Mouse (Mus musculus): ENCODE data around the gene Tyw1.
A peak's percentile ranks its signal among the peaks of the same experiment; 100 is the strongest.
"Not testable (repeated sequence)": the region's sequence is repeated elsewhere in the genome, so short reads cannot be mapped to it uniquely, and the experiment has no call there.

Tyw1 gene

DNA sequence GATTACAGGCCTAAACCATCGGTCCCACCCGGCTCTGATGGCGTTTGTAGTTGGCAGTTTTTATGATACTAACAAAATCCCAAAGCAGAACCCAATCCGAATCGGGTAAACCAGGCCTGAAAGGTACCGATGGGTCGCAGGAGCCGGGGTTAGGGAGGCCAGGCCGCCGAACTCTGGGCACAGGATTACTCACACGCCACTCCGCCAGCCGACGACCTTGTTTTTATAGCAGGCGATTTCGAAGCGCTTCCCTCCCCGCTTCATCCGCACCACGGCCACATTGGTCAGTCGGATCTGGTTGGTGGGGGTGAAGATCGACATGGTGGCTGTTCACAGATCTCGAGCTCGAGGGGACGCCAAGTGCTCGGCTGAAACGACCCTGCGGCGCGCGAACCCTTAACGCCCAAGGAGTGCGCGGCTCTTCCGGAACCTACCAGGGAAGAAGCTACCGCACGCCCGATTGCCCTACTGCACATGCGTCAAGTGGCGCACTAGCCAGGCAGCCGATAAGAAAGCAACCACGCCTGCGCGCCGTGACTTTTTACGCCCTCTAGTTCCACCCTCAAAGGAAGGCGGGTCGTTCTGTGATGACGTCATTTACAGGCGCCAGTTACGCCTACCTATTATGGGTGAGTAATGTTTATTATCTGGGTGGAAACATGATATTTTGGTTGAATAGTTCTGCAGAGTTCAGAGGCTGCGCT, at the start of gene Tyw1, which contains the start of gene Sbds:
Gene Tyw1, plus strand, starts transcription at position 603 of the 704 bp plus-strand sequence.
Gene Sbds, minus strand, starts transcription at position 514 of the 704 bp plus-strand sequence.
- DNase-seq (ENCODE audit: low spot score) = peak; percentile 99

DNA sequence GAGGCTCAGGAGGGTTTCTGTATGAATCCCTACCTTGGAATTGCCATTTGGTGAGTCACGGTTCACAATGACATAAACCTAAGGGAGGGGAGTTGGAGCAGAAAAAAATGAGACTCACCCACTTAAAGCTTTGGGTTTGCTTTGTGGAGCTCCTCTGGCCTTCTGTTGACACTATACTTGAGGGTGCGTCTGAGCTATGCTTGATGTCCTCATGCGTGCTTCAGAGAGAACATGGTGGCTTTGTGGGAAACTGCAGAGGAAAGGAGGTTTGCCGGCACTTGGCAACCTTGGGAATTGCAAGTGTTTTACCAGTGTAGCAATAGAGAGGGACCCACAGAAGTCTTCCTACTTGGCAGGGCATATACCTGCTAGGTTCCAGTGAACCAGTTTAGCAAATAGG, 48.1 kb upstream of the Tyw1 start:
- DNase-seq (ENCODE audit: low spot score) = peak; percentile 78

DNA sequence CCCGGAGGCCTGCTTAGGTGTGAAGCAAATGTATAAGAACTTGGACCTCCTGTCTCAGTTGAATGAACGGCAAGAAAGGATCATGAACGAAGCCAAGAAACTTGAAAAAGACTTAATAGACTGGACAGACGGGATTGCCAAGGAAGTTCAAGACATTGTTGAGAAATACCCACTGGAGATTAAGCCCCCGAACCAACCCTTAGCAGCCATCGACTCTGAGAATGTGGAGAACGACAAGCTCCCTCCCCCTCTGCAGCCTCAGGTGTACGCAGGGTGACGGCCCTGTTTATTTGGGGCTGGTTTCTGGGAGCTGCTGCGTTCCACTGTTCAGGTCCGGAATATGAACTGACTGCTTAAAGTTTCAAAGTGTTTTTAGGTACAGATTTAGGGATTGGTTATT, 42.5 kb upstream of the Tyw1 start:
- no peak for DNase-seq (ENCODE audit: low spot score)

DNA sequence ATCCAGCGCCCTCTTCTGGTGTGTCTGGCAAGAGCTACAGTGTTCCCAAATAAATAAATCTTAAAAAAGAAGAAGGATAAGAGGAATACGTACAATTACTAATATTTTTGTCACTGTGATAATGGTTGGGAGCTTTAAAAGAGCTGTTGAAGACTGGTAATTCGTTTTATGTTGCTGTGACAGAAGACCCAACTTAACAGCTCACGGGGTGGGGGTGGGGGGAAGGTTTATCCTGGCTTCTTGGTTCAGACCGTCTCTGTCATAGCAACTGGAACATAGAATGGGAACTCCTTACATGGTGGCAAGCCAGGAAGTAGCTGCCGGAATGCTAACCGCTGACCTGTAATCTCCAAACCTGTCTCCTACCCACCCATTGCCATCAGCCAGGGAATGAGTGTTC, 38.6 kb upstream of the Tyw1 start, which contains the start of gene Tmem248:
Gene Tmem248, plus strand, starts transcription at position 301 of the 400 bp plus-strand sequence.
- DNase-seq (ENCODE audit: low spot score) = no peak

DNA sequence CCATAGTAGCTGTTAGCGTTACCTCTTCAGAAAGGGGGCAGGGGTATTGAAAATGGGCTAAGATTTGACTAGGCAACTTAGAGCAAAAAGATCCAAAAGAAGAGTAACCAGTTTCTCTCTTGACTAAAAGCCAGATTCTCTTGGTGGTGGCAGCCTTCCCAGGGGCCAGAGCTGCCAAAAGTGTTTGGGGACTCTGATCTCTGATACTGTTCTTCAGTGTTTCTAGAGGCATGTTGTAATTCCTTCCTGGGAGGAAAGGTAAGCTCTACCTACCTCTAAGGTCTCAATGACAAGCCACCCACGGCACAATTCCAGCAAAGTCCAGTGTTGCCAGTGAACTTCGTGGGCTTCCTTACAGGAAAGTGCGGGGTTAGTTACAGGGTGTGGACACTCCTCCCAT, 38.0 kb upstream of the Tyw1 start:
- DNase-seq (ENCODE audit: low spot score) = peak; percentile 35

DNA sequence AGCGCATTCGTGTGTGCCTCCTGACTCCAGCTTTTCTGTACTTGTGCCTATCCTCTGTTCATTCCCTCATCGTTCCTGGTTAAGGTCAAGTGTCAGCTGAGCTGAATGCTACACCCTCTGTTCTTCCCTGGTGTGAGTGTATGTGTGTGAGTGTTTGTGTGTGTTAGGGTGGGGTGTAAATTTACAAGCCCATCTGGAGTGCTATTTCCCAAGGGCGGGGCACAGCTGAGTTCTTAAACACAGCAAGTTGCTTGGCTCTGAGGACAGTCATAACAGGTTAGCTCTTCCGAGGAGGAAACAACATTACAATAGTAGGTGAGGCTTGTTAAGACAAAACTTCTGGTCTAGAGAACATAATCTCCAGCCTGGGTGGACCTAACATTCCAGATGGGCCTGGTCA, 37.1 kb upstream of the Tyw1 start:
- peak; percentile 31 for DNase-seq (ENCODE audit: low spot score)

DNA sequence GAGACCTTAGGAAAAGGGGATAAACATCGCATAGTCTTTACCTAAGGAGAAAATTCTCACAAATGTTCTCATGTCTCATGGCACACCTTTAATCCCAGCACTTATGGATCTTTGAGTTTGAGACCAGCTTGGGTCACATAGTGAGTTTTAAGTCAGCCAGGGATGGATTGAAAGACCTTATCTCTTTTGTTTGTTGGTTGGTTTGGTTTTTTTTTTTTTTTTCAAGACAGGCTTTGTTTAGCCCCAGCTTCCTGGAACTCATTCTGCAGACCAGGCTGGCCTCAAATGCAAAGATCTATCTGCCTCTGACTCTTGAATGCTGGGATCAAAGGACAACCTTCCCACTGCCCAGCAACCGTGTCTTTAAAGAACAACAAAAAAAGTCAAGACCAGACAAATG, 34.1 kb upstream of the Tyw1 start:
- no peak for DNase-seq (ENCODE audit: low spot score)

DNA sequence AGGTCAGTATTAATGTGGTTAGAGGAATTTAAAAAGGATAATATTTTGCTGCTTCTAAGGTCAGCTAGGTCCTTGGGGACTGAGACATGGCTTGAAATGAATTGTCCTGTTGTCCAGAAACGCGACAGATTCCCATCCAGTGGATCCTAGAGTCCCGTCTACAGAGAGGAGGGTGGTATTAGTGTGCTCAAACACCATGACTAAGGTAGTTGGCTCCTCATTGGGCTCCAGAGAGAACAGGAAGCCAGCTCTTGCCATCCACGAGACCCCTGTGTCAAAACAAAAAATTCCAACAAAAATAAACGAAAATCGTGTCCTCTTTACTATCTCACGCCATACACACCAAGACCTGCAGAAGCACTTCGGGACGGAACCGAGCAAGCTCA, 33.7 kb upstream of the Tyw1 start:
- no peak for DNase-seq (ENCODE audit: low spot score)

DNA sequence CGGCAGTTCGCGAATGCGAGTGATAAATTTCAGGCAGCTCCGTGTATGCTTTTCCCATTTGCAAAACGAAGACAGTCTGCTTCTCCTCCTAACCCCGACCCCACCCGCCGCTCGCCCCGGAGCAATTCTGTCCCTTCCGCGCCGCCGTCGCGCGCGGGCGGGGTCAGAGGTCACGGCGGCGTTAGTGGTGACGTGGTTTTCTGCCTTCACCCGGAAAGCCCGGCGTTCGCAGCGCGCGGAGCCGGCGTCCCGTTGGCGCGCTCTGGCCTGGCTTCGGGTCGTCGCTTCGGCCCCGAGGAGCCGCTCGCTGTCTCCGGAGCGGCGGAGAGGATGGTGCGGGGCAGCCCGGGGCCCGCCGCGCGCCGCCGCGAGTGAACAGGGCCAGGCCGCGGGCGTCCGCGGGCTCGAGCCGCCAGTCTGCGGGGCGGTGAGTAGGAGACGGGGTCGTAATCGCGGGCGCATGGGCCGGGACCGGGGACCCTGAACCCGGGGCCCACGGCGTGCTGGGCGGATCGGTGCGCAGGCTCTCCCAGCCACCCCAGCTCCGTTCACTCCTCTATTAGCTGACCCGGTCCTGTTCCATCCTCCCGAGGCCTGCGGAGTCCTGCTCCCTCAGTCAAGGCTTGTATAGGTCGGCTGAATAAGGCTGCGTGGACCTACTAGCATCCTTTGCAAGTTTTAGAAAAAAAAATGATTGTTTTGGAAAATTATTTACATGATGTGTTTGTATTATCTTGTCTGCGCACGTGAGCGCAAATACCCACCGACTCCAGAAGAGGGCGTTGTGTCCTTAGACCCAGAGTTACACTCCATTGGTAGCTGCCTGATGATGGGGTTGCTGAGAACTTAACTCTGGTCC, 33.0 kb upstream of the Tyw1 start:
- peak; percentile 94 for DNase-seq (ENCODE audit: low spot score)

DNA sequence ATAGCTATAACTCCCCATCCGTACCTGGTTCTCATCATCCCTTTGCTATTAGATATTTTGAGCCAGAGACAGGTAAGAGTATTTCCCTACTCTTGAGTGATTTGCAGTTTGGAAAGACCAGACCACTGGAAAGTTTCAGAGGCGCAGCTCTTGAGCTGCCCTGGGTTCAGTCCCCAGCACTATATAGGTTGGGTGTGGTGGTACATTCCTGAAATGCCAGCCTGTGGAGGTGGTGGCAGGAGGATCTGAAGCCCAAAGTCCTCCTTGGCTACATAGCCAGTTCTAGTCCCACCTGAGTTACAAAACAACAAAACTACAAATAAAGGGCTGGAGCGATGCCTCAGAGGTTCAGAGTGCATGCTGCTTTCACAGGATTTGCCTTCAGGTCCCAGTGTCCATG, 28.6 kb upstream of the Tyw1 start:
- DNase-seq (ENCODE audit: low spot score) = no peak

DNA sequence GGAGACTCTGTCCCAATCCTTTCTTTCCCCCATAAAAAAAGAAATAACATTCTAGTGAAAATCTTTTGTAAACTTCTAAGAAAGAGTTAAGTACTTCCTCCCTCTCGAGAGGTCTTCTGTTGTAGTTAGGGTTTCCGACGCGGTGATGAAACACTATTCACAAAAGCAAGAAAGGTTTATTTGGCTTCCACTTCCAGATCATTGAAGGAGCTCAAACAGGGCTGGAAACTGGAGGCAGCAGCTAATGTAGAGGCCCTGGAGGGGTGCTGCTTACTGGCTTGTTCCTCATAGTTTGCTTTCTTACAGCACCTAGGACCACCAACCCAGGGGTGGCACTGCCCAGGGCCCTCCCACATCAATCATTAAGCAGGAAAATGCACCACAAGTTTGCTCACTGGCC, 27.3 kb upstream of the Tyw1 start:
- peak; percentile 47 for DNase-seq (ENCODE audit: low spot score)

DNA sequence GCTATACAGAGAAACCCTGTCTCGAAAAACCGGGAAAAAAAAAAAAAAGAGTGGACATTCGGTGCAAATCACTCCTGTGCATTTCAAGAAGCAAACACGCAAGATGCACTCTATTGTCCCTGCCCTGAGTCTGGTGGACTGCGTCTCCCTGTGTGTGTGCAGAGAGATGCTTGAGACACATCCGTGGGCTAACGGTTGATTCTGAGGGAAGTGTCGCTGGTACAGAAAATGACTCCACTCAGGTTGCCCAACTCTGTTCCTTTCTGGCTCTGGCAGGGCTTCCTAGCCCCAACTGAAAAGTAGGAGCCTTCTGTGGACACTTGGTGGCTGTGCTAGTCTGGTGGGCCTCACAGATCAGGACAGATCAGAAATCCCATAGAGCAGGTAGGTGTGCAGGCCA, 19.1 kb upstream of the Tyw1 start:
- no peak for DNase-seq (ENCODE audit: low spot score)

DNA sequence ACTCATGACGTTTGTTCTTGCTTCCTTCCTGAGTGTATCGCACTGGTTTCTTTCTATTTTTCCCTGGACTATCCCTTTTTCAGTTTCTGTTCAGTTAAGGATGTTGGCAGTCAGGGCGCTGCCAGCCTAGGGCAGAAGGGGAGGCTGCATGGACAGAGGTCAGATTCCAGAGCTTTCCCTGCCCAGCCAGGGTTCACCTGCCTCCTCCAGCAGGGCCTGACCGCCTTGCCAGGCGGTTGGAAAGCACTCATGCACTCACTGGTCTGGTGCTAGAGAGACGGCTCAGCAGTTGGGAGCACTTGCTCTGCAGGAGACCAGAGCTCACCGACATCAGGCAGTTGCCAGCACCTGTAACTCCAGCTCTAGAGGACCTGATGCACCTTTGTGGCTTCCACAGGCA, 16.2 kb upstream of the Tyw1 start:
- no peak for DNase-seq (ENCODE audit: low spot score)

DNA sequence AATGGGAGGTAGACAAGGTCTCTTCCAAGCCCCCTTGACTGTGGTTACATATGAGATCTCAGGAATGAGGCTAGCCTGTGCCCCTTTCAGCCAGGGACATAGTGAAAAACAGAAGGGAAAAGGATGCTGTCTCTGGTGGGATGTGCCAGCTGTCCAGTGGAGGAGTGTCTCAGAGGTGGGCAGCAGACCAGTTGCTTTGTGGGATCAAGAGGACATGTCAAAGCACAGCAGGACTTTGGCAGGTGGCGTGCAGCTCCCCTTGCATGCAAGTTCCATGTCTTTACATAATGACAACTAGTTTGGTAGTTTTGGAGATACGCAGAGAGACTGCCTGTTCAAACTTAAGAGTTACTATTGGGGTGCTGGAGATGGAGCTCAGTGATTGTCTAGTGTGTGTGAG, 15.6 kb upstream of the Tyw1 start:
- DNase-seq (ENCODE audit: low spot score) = no peak

DNA sequence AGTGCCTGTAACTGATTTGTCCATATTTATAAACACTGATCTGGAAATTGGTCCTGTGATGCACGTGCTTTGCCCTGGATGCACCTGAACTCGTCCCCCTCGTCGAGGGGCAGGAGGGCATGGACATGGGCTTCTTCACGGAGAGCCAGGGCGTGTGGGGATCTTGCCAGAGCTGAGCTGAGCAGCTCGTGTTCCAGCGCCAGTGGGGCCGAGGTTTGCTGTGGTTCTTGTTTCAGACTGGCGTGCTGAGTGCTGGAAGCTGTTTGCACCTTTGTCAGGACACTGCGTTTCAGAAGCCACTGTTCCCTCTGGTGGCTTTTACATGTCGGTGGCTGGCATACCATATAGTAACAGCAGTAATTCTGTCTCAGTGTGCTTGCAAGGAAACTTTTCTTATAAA, 14.0 kb upstream of the Tyw1 start:
- no peak for DNase-seq (ENCODE audit: low spot score)

DNA sequence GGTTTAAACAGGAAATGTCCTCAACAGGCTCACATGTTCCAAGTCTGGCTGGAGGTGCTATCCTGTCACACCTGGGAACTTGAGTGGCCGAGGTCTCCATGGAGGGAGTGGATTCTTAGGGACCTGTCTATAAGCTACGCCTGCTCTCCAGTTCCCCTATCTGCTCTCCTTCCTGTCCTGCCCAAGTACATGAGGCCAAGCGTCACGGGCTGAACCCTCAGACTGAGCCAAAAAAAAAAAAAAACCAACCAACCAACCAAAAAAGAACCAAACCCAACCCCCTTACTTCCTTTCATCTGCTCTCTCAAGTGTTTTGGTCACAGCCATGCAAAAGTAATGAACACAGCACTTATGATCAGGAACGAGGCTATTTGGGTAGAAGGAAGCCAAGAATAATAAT, 7.6 kb upstream of the Tyw1 start:
- DNase-seq (ENCODE audit: low spot score) = no peak

DNA sequence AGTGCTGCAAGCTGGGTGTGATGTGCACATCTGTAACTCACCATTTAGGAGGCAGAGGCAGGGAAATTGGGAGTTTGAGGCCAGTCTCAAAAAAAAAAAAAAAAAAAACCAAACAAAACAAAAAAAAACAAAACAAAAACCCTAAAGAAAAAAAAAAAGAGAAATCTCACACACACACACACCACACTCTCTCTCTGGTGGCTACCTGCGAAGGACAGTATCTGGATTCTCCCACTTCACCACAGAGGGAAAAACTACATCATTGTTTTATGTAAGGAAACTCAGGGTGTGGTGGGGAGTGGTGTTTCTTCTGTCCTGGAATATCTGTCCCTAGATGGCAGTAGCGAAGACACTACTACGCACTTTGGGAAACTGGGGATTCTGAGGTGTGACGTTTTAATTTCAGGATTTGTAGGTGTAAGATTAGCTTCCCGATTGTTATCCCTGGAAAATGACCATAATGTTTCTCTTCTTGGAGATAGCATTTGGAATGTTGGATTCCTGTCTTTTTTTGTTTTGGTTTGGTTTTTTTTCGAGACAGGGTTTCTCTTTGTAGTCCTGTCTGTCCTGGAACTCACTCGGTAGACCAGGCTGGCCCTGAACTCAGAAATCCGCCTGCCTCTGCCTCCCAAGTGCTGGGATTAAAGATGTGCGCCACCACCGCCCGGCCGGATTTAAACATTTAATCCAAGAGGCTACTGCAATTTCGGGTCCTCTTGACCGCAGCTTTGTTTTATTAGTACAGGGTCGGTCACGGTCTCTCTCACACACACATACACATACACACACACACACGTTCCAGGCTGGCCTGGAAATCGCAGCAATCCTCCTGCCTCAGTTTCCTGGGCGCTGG, 1.0 kb upstream of the Tyw1 start:
- peak; percentile 71 for DNase-seq (ENCODE audit: low spot score)

DNA sequence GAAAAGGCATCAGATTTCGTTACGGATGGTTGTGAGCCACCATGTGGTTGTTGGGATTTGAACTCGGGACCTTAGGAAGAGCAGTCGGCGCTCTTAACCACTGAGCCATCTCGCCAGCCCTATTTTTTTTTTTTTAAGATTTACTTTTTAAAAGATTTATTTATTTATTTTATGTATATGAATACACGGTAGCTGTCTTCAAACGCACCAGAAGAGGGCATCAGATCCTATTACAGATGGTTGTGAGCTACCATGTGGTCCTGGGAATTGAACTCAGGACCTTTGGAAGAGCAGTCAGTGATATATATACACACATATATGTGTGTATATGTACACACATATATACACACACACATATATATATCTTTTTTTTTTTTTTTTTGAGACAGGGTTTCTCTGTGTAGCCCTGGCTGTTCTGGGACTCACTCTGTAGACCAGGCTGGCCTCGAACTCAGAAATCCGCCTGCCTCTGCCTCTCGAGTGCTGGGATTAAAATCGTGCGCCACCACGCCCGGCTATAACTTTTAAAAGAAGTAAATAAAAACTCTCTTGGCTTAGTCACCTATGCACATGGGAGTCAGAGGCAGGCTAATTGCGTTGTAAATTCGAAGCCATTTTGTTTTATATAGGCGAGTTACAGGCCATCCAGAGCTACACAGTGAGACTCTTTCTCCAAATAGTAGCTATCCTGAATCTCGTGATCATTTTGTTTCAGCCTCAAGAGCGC, 543 bp downstream of the Tyw1 start:
- not testable (repeated sequence) for DNase-seq (ENCODE audit: low spot score)

DNA sequence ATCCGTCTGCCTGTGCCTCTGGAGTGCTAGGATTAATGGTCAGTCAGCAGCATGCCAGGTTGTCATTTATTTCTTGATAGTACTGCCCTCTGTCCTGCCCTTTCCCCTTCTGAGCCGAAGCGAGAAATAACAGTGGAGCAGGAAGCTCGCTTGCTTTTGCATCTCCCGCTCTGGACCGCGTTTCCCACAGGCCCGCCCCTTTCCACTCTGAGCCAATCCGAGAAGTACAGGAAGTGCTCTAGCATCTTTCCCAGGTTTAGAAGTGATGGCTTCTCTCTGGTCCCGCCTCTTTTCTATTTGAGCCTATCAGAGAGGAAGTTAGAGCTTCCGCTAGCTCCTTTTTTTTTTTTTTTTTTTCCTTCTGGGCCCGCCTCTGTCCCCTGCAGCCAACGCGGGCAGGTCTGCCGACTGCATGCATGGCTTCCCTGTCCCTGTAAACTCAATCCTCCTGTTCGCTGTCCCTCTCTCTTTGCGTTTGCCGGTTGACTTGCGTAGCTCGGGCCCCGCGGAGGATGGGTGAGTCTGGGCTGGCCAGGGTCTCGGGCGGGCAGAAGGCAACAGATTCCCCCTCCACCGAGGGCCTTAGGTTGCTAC, 1.4 kb downstream of the Tyw1 start:
- DNase-seq (ENCODE audit: low spot score) = peak; percentile 99

DNA sequence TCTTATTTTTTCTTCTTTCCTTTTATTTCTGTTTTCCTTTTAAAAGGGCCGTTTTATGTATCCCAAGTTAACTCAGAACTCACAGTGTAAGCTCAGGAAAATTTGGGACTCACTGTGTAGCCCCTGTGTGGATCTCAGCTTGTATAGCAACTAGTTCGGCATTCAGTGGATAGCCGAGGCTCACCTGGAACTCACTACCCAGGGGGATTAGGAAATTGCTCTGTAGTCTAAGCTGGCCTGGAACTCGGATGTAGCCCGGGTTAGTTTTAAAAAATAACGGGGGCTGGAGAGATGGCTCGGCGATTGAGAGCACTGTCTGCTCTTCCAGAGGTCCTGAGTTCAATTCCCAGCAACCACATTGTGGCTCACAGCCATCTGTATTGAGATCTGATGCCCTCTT, 1.9 kb downstream of the Tyw1 start:
- DNase-seq (ENCODE audit: low spot score) = no peak

DNA sequence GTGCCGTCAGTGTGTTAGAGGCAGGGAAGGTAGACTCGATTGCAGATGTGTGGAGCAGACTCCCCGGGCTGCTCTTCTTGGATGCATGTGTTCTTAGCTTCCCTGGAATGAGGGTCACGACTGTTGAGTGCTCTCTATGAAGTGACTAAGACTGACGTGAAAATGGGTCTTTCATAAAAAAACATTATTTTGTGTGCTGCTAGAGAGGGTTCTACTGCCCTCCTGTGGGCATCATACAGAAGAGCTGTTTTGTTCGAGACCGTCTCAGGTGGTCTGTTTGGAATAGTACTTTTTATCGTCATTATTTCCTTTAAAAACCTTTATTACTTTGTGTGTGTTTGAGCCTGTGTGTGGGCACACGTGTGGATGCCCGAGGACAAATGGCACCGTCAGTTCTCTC, 8.0 kb downstream of the Tyw1 start:
- DNase-seq (ENCODE audit: low spot score) = no peak
